Mouse (Mus musculus) layer of hippocampus, adult 9-10 months (tissue): ENCODE results near the gene Hoxb7.

Experiments
- DNase-seq: peaks from one replicate; pipeline ENCODE4 v3.0.0; 2022; ENCODE audit warnings: low spot score

The Hoxb7 gene

DNA sequence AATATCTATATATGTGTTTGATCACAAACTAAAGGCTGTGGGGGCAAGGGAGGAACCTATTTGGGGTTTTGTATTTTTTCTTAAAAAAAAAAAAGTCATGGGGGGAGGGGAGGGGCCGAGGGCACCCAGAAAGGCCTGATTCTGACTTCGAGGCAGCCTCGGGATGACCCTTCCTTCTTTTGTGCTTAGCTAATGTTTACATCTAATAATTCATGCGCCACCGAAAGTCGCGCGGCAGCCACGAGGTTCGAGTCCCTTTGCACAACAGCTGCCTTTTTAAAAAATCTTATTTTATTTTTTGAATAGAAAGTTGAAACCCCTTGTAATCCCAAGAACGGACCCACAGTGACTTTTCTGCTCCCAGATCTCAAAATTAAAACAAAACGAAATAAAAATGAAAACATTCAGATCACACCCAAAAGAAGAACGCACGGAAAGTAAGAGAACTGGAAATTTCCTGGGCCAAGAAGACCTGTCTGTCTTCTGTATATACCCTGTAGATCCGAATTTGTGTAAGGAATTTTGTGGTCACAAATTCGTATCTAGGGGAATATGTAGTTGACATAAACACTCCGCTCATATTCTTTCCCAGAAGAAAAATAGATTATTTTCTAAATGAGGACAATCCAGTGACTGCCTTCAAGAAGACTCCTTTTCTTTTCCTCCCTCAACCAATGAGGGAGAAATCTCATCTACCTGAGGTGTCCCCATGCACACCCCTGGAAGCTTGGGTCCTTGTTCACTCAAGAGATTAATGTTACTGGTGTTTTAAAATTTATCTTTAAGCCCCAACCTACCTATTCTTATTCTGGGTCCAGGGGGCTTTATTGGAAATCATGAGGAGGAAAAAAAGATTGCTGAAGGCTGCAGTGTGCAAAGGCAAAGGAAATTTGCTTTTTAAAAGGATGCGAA is 30.5 kb downstream of the Hoxb7 start:
- DNase-seq: no peak

DNA sequence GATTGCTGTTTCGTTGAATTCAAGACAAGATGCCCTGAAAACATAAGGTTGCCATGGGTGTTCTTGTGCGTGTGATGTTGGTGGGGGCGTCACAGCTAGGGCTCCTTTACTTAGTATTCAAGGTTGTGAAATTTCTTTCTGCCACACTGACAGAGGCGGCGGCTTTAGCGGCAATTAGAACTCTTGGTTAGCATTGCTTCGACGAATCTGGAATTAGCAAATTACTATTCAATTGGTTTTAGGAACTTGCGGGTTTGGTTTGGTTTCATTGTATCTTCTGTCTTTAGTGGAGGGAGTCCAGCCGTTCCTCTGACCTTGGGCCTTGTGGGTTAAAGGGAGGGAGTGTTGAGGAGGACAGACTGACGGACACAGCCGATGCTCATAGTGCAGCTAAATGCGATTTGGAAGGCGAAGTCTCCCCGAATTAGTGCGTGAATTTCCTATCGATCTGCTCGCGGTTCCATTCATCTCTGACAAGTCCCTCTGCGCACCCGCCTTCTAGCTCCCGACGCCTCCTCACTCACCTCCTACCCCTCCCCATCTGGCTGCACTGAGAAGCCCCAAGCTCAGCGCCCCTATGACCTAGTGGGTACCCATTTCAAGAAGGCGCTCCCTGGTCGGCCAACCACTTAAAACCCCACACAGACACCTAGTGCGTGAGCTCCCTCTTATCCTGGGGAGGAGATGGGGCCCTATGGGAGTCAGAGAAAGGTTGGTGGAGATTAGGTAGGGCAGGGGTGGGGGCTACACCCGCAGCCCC is 31.4 kb downstream of the Hoxb7 start, which contains the start of gene Hoxb4:
TSS of gene Hoxb4 (plus strand) at position 660 of the 760 bp plus-strand sequence.
- DNase-seq: no peak

DNA sequence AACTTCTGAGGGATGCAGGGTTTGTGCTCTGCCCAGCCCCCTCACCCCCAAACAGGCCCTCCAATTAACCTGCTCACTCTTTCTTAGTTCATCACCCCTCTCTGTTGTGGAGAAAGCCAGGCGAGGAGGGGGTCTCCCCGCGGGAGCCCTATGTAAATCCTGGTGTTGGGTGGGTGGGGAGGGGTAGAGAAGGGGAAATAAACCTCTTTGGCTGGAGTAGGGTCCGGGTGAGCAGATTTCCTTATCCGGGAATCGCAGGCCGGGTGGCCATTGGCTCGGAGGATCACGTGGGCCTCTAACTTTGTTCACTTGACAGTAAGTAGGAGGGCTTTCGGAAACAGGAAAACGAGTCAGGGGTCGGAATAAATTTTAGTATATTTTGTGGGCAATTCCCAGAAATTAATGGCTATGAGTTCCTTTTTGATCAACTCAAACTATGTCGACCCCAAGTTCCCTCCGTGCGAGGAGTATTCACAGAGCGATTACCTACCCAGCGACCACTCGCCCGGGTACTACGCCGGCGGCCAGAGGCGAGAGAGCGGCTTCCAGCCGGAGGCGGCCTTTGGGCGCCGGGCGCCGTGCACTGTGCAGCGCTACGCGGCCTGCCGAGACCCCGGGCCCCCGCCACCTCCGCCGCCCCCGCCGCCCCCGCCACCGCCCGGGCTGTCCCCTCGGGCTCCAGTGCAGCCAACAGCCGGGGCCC is 32.1 kb downstream of the Hoxb7 start:
- DNase-seq: no peak

DNA sequence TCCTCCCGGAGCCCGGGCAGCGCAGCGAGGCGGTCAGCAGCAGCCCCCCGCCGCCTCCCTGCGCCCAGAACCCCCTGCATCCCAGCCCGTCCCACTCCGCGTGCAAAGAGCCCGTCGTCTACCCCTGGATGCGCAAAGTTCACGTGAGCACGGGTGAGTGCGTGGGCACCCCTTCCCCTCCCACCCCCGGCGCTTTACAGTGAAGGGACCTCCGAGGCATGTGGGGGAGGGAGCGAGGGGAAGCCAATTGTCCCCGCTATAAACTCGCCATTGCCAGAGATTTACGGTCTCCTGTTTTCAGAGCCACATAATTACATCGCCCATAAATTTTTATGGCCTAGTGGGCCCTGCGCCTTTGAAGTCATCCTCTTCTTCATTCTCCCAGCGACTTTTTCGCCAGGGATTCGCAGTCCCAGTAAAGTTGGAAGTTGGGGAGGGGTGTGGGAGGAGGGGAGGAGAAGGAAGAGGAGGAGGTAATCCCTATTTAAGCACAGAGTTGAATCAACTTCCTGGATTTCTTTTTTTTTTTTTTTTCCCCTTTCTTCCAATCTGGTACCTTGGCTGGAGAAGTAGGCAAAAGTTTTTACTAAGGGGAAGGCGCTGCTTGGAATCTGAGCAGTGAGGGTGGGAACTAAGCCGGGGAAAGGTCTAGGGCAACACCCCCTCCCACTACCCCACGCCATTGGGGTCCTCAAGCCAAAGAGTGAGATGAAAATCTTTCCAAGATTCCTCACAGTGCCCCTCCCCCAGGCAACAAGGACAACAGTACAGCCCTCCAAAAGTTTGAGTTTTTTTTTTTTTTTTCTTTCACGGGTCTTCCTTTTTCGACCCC is 32.9 kb downstream of the Hoxb7 start:
- no peak for DNase-seq

DNA sequence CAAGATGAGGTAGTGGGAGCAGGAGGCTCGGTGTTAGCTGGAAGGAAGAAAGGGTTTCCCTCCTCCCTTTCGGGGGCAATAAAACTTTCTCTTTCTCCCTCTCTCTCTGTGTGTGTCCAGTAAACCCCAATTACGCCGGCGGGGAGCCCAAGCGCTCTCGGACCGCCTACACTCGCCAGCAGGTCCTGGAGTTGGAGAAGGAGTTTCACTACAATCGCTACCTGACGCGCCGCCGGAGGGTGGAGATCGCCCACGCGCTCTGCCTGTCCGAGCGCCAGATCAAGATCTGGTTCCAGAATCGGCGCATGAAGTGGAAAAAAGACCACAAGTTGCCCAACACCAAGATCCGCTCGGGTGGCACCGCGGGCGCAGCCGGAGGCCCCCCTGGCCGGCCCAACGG is 33.5 kb downstream of the Hoxb7 start:
- no peak for DNase-seq

DNA sequence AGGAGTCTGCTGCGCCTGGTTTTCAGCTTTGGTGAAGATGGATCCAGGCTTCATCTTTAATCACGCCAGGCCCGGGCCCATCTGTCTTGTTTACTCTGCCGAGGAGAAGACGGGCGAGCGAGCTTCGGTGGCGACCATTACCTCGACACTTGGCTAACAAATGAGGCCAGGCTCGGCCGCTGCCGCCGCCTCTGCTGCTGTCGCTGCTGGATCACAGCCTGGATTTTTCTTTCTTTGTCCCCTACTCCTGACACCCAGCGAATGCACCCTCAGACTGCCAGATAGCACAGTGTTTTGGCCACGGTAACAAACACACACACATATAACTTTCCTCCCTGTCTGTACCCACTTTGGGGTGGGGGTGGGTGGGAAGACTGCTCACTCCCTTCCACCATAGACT is 34.3 kb downstream of the Hoxb7 start:
- no peak for DNase-seq

DNA sequence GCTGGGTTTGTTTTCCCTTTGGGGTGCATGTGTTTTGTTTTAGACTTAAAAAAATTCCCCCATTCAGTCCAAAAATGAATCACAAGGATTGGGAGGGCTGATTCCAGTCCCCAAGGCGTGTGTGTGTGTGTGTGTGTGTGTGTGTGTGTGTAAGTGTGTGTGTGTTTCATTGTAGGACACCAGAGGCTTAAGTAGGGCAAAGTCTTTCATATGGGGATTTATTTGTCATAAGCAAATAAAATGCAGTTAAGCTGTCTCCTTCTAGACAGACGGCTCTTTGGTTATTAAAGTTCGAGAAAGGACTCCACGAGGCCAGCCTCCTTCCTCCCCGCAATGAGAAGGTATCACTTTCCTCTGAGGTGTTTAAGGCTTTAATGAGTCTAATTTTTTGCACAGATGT is 35.4 kb downstream of the Hoxb7 start:
- DNase-seq: no peak

DNA sequence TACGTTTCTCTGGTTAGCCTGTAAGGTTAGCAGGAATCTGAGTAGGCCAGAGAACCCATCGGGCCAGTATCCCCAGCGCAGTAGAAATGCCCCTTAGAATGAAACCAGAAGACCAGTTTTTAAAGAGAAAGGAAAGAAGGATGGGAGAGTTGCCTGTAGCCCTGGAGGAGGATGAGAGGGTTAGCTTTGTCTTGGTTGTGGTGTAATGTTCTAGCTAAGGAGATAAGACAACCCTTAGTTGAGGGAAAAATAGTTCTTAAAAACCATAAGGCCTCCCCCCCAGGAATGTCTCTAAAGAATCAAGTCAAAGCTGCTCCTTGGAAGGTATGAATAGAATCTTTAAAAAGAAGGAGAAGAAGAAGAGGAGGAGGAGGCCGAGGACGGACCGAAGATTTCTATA is 36.3 kb downstream of the Hoxb7 start:
- no peak for DNase-seq

DNA sequence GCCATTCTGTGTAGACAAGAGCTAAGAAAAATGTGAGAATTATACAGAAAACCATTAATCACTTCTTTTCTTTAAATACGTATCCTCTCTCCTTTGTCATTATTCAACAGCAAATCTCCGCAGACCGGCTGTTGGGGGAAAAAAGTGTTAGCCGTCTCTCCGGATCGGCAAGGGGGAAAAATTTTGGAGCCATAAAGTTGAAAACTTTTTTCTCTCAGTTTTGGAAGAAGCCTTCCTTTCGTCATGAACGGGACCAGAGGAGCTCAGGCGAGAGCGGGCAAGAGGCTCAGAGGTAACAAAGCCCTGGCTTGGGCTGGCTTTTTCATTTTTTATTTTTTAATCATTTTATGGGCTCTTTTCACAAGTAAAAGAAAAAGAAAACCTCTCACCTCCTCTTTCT is 36.7 kb downstream of the Hoxb7 start, which contains the start of gene Hoxb3:
TSS of gene Hoxb3 (plus strand) at position 173 of the 400 bp plus-strand sequence.
- DNase-seq: no peak

DNA sequence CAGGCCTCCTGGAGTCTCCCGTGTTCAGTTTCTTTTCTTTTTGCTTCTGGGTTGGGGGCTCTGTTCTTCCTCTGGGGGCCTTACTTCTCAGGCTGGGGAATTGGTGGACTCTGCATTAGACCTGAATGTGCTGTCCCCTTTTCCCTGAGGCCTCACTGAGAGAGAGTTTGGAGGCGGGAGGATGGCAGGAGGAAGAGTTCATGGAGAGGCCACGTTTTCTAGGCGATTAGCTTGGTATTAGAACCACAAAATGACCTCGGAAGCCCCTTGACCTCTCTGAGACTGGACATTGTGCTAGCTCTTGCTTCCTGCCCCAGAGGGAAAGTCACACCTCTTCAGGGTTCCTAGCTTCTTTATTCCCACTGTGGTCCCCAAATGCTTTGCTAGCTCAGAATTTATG is 37.7 kb downstream of the Hoxb7 start:
- DNase-seq: no peak

DNA sequence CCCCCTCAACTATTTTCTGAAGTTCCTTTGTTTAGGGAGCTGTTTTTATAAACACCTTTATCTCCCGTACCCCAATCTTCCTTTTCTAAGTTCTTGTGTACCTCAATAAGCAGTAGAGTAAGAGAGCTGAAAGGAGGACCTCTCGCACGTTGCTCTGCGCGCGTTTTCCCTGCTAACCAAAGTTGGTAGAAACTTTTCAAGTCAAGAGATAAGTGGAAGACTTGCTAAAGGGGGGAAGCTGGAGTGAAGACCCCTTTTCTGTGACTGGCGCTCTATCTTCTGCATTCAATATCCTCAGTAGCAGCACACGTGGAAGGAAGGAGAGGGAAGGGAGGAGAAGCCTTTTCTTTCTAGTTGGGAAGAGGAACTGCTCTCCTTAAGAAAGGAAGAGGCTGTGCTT is 38.5 kb downstream of the Hoxb7 start:
- no peak for DNase-seq

DNA sequence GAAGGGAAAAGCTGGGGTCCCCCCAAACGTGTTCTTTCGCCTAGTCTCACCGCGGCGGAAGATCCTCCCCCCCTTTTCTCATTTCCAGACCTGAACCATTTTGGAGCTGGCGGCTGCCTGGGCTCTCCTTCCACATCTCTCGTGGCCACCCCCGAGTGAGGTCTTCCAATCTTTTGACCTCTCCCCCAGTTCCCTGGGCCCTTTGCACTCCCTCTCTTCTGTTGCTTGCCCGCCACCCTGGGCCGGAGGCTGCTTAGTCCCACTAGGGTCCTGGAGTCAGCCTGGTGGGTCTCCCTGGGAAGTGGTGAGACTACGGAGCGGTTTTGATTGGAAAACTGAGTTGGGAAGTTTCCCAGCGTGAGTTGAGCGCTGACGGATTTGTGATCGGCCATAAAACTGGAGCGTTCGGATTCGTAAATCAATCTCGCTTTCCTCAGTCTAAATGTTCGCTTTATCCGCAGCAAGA is 39.4 kb downstream of the Hoxb7 start:
- no peak for DNase-seq

DNA sequence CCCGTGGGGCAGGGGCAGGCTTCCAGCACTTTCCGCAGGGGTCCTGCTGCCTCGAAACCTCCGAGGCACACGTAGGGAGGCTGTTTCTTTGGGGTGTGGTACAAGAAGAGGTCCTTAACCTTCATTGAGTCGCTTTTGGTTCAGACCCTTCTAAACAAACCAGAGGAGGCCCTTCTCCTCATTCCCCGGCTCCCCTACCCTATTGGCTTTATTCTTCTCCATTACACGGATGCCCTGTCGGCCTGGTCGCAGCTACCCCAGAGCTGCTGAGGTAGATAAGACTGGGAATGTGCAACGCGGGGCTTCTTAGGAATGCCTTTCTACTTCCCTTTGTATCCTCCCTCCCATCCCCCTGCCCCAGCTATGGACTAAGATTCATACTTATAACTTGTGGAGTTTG is 40.3 kb downstream of the Hoxb7 start:
- no peak for DNase-seq

DNA sequence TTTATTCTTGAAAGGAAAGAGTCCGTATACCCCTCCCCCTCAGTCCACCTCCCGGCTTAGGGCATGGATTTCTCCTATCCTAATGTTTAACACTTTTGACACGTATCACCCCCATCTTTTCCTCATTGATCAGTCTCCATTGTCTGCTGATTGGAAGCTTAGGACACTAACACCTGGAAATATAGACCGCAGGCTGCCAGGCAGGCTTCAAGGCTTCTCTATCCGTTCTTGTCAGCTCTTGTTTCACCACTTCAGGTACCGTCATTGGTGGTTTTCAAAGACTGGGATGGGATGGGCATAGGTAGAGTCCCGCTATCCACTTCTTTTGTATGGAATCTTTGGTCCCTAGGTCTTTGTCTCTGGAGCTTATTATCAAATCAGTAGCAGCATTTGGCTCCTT is 40.7 kb downstream of the Hoxb7 start:
- no peak for DNase-seq

DNA sequence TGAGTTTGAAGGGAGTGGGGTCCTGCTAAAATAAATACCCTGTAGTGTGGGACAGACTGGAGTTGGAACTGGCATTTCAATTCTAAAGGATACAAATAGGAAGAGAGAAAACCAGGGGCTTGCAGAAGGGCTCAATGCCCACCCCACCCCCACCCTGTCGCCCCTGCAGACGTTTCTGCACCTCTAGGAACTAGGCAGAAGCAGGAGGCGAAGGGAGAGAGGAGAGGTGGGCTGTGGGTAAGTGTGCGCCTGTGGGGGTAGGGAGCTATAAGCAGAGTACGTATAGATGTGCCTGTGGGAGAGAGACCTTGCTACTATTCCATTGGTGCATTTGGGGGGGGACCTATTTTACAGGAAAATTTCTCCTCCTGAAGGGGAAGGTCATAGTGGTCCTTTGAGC is 41.3 kb downstream of the Hoxb7 start:
- no peak for DNase-seq

DNA sequence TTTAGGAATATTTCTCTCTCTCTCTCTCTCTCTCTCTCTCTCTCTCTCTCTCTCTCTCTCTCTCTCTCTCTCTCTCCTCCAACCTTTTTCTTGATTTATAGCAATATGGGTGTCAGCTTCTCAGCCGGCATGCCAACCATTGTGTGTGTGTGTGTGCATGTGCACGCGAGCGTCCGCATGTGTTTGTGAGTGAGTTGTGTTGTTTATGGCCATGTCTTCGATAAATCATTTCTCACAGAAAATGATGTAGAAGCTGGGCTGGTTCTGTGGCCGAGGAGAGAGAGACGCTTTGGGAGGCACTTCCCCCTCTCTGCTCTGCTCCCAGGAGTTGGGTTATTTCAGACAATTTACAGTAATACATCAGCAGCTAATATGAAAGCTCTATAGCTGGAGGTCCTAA is 42.2 kb downstream of the Hoxb7 start:
- DNase-seq: no peak

DNA sequence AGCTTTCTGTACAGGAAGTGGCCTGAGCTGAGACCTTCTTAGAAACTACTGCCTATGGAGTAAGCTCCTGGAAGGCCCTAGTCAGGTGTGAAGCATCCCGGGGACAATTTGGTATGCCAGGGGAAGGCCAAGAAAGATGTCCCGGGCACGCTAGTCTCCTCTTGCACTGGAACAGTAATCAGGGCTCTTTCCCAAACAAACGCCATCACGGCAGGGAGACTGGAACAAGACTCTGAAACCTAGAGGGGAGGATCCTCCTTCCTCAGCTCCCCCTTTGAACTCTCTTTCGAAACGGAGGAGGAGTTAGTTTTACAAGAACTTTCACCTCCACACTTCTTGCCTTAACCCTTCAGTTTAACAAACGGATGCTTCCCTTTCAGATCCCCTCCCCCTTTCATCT is 45.7 kb downstream of the Hoxb7 start:
- DNase-seq: no peak

DNA sequence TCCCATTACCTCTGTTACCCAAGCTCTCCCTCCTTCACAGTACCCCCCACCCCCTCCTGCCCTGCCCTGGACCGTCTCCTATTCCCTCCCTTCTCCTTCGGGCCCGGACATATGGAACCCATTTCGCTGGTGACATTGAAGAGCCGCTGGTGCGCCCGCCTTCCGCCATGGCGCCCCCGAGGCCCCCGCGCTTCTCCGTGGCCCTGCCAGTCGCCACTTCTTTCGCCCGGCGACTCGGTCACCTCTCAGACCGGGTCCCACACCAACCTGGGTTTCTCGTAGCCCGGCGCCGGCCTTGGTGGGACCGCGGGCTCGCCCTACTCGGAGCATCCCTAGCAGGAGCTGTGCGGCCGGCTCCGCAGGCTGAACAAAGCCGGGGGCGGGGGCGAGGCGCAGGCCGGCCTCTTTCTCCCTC is 46.2 kb downstream of the Hoxb7 start:
- DNase-seq: no peak

DNA sequence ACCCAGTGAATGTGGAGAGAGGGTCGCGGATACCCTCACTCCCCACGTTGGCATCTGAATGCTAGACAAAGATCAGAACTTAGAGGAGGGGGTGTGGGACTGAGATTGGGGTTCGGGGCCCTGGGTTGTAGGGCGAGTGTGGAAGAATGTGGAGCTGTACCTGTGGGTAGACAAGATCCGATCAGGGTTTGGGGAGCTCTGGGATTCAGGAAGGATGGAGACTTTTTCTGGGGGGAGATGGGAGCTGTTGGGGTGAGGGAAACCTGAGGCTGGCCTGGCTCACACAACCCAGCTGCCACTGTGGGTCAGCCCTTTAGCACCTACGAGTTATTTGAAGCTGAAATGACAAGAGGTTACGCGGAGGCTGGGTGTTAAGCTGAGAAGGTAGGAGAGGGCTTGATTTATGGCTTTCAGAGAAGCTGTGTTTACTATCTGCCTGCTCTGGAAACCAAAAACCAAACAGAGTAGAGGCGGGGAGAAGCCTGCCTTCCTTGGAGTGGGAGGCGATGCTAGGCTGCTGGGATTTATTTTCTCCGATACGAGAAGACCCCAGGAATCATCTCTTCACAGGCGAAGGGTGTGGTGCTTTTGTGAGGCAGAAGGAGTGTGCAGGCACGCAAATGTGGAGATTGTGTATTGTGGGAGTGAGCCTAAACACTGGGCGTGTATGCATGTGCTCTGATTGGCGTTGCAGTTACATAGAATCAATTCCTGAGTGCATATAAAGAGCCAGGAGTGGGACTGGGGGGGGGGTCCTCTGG is 47.0 kb downstream of the Hoxb7 start:
- no peak for DNase-seq

DNA sequence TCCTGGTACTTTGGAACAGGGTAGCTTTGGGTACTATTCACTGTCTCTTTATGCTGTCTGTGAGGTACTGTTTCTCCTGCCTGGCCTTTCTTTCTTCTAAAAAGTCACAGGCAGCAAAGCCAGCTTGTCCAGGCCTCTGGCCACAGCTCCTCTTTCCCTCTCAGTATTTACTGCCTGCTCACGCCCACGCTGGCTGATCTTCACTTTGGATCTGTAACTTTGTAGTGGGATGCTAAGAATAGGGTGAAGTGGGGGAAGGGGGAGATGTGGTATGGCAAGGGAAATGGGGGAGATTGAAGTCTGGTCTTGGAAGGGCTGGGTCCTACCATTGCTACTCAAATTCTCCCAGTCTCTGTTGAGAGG is 47.6 kb downstream of the Hoxb7 start:
- DNase-seq: no peak

DNA sequence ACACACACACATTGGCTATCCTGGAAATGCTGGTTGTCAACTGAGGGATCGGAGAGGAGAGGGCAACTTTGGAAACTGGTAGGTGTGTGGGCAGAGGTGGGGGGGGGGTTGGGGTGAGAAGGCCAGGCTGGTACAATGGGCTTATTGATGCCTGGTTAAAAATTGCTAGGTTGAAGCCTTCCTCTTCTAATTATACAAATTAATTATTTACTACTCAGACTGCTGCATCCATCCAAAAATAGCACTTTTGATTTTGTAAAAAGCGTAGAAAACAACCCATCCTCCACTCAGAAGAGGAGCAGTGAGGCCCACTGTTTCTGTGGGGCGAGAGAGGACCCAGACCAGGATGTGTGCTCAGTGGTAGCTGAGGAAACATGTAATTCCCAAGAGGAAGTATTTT is 48.6 kb downstream of the Hoxb7 start:
- DNase-seq: no peak
